Mouse (Mus musculus) intestine, embryonic 14.5 days (tissue): ENCODE measurements at regions not wholly inside any gene's neighbourhood (a gene's known extent, or its start where the extent isn't known, plus 50 kb on each side); places are given as distances from the start of the nearest gene placed in this dataset.
"Not testable (repeated sequence)": the region's sequence is repeated elsewhere in the genome, so short reads cannot be mapped to it uniquely, and the experiment has no call there.

Experiments used
- ATAC-seq: fragments of 200-750 bp; cut with Nextera tagmentation; replicated peaks from 2 replicates; pipeline ENCODE4 v1.8.0; 2017; ENCODE audit warnings: low read depth, moderate number of reproducible peaks, moderate TSS enrichment, moderate library complexity; ENCODE audit not compliant: low FRiP score, low TSS enrichment
- DNase-seq: peaks from one replicate; pipeline ENCODE4 v3.0.0-alpha.2; 2018; ENCODE audit warnings: low spot score
- H3K27ac ChIP-seq: fragments of 300-500 bp; sonication (generic); 2 replicates; pipeline ENCODE4 v1.5.1; 2014; ENCODE audit warnings: low read depth, mild to moderate bottlenecking, control low read depth
- H3K27me3 ChIP-seq: fragments of 300-500 bp; sonication (generic); replicated peaks from 2 replicates; pipeline ENCODE4 v1.6.1; 2014; ENCODE audit warnings: low read length, control low read depth; ENCODE audit not compliant: control insufficient read depth, insufficient read depth
- H3K36me3 ChIP-seq: fragments of 300-500 bp; sonication (generic); 2 replicates; pipeline ENCODE4 v1.6.1; 2014; ENCODE audit warnings: low read length, control low read depth; ENCODE audit not compliant: control insufficient read depth, insufficient read depth
- H3K4me1 ChIP-seq: fragments of 300-500 bp; sonication (generic); replicated peaks from 2 replicates; pipeline ENCODE4 v1.6.1; 2014; ENCODE audit warnings: low read length, control low read depth, mixed read lengths; ENCODE audit not compliant: control insufficient read depth, insufficient read depth
- H3K4me2 ChIP-seq: fragments of 300-500 bp; sonication (generic); 2 replicates; pipeline ENCODE4 v1.6.1; 2014; ENCODE audit warnings: low read length
- H3K4me3 ChIP-seq: fragments of 300-500 bp; sonication (generic); 2 replicates; pipeline ENCODE4 v1.5.1; 2014; ENCODE audit warnings: low read depth, low read length, control low read depth, mixed read lengths
- H3K9ac ChIP-seq: fragments of 300-500 bp; sonication (generic); 2 replicates; pipeline ENCODE4 v1.6.1; 2014; ENCODE audit warnings: mild to moderate bottlenecking, low read length
- H3K9me3 ChIP-seq: fragments of 300-500 bp; sonication (generic); 2 replicates; pipeline ENCODE4 v1.6.1; 2016; ENCODE audit warnings: low read length, control low read depth; ENCODE audit not compliant: control insufficient read depth
- WGBS: fragments of 180-500 bp; shearing (Covaris S2); extraction: QIAGEN DNeasy Blood & Tissue Kit; methylation state at CpG from one replicate; pipeline ENCODE4 v1.1.7; 2014; 5-methylcytosine and 5-hydroxymethylcytosine counted together

GRCm38 (mm10) chr6:67631617-67632016 lies 96.0 kb upstream of the Tacstd2 start:
- no peaks in the 10 kb centered on the region for H3K36me3 ChIP-seq
- DNase-seq (no peak), ATAC-seq (no peak)
- H3K4me3 ChIP-seq, result no peak overlapping the region
- no peak overlapping the region for H3K9ac ChIP-seq
- no peaks in the 10 kb centered on the region for H3K27me3 ChIP-seq
- H3K4me1 ChIP-seq, result no peaks in the 10 kb centered on the region
- no peaks in the 10 kb centered on the region for H3K9me3 ChIP-seq
- no peak overlapping the region for H3K4me2 ChIP-seq
- H3K27ac ChIP-seq, result no peak overlapping the region

DNA sequence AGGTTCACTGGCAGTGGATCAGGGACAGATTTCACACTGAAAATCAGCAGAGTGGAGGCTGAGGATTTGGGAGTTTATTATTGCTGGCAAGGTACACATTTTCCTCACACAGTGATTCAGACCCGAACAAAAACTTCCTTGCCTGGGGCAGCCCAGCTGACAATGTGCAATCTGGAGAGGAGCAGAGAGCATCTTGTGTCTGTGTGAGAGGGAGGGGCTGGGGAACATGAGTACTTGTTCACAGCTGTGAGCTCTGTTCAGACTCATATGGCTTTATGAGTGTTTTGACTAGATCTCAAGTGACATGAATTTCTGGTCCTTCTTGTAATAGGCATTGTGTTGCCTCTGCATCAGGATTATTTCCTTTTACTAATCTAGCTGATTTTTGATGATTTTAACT lies 74.8 kb upstream of the Tacstd2 start:
- Histone ChIP-seq H3K36me3 (no peaks in the 10 kb centered on the region), H3K4me1 (no peaks in the 10 kb centered on the region), H3K9ac (no peak overlapping the region), H3K9me3 (no peaks in the 10 kb centered on the region), H3K27ac (no peak overlapping the region), H3K27me3 (no peaks in the 10 kb centered on the region), H3K4me2 (no peak overlapping the region), H3K4me3 (no peak overlapping the region)
- DNase-seq, result no peak
- no peak for ATAC-seq
- WGBS, result 71% methylated on average over 1 of the region's 1 CpGs

DNA sequence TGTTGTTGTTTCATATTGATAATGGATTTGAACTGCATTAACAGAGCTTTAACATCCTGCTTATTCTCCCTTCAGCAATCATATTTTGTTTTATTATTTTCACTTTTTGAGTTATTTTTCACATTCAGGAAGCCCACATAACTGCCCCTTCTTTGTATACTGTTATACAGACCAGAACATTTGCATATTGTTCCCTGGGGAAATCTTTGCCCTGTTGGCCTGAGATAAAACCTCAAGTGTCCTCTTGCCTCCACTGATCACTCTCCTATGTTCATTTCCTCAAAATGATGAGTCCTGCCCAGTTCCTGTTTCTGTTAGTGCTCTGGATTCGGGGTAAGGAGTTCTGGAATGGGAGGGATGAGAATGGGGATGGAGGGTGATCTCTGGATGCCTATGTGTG lies 73.9 kb upstream of the Tacstd2 start:
- not testable (repeated sequence) for H3K27me3 ChIP-seq, H3K9me3 ChIP-seq, H3K4me2 ChIP-seq, H3K36me3 ChIP-seq, ATAC-seq, H3K4me1 ChIP-seq, H3K9ac ChIP-seq, H3K27ac ChIP-seq, DNase-seq, H3K4me3 ChIP-seq
- WGBS, result 50% methylated on average over 1 of the region's 1 CpGs
